Mouse (Mus musculus): ENCODE results near the gene Gsdma2. TPM values are rescaled to one million over a fixed set of nuclear protein-coding genes. Genes with fewer than 3 reads are reported as not detected.

Gene Gsdma2
- total RNA-seq, 2 experiments from 2014 or later = 0.89 to 1.1 TPM

DNA sequence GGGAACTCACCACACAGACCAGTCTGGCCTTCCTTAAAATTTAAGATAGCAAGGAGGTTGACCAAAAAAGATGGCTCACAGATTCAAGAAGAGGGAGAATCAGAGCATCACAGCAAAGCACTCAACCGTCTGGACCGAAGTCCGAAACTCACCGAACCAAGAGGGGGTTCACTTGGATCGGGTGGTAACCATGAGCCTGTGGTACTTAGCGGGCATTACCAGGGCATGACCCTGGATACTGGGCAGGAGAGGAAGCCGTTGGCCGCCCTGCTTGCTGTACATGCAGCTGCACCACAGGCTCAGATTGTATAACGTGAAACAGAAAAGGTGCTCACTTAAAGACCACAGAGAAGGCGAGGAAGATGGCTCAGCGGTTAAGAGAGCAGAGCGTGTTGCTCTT lies 50.7 kb downstream of the Gsdma2 start:
- no peak for DNase-seq (ENCODE audit: low spot score in 2 of 2)

DNA sequence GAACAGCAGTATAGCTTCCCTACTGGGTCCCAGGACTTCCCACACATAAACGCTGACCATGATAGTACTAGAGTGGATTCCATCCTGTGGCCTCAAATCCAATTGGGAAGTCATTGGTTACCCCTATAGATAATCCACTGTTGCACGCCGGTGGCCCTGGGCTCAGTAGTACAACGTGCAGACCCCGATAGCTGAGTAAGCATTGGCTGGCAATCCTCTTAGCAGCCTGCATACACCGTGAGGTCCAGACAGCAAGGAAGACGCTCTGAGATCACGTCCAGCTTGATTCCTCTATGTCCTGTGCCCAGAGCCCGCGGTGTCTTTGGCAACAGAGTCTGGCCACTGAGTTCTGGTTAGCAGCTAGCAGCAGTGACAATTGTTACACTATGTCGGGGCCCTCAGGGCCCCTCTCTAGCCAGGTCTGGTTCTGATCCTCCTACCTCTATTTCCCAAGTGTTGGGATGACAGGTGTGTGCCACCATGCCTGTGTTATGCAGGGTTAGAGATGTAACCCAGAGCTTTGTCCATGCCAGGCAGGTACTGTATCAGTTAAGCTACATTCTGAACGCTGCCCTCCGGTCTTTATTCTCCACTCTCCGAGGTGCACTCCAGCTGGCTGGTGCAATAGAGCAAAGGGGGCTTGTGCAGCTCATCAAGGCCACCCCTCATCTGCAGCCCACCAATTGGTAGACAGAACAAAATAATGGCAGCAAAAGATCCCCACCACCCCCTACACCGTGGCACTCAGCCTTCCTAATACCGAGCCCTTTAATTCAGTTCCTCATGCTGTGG lies 52.5 kb downstream of the Gsdma2 start:
- DNase-seq (ENCODE audit: low spot score in 2 of 2) = no peak

DNA sequence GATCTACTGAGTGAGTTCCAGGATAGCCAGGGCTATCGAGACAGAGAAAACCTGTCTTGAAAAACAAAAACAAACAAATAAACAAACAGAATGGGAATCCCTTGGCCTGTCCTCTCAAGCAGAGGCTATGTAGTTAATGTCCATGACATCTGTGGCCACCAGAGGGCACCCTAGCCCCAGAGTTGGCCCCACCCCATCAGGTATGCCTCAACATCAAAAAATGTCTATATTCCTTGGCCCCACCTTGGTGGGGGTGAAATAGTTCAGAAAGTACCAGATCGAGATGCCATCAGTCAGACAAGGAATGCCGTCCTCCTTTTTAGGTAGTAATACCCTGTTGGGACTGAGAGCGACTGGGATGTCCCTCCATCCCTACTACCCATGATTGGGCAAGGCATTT lies 53.4 kb downstream of the Gsdma2 start:
- peak; percentile 77 to 84 for DNase-seq (ENCODE audit: low spot score in 2 of 2)

GRCm38 (mm10) chr11:98701213-98701670 lies 54.7 kb downstream of the Gsdma2 start, which contains the start of gene Csf3:
TSS of gene Csf3 (plus strand) at chr11:98701263.
- no peak for DNase-seq (ENCODE audit: low spot score in 2 of 2)

- no peak for DNase-seq (ENCODE audit: low spot score in 2 of 2)
Observed at GRCm38 (mm10) chr11:98702323-98702722, 55.8 kb downstream of the Gsdma2 start.

GRCm38 (mm10) chr11:98705021-98705420 lies 58.5 kb downstream of the Gsdma2 start:
- DNase-seq (ENCODE audit: low spot score in 2 of 2) = no peak

Other genes starting within 250 kb of the Gsdma2 start
- gene Pgap3, start 246.3 kb upstream of the Gsdma2 start, total RNA-seq (2021) = 1 to 10 TPM; 5.3 to 6.2 TPM
- 1 to 10 TPM; 2.5 to 3.4 TPM for gene Erbb2, start 234.3 kb upstream of the Gsdma2 start, total RNA-seq (2021)
- gene Mien1, start 207.8 kb upstream of the Gsdma2 start, total RNA-seq (2021) = 10 to 100 TPM; 89.5 to 94.5 TPM
- gene Grb7, start 200.4 kb upstream of the Gsdma2 start, total RNA-seq (2021) = under 1 TPM; 0.30 to 0.61 TPM
- under 1 TPM; 0.46 to 0.86 TPM for gene Ikzf3, start 100.7 kb upstream of the Gsdma2 start, total RNA-seq (2021)
- gene Zpbp2, start 95.7 kb upstream of the Gsdma2 start, total RNA-seq (2021) = under 1 TPM; 0.22 to 0.43 TPM
- gene Ormdl3, start 59.4 kb upstream of the Gsdma2 start, total RNA-seq (2021) = 100 to 1,000 TPM; 118 to 184 TPM
- gene Lrrc3c, start 48.5 kb upstream of the Gsdma2 start, total RNA-seq (2021) = not detected
- 10 to 100 TPM; 10.4 to 11.6 TPM for gene Gm12355, start 21.1 kb upstream of the Gsdma2 start, total RNA-seq (2021)
- 10 to 100 TPM; 15.6 to 19.6 TPM for gene Gsdma3, start 20.4 kb upstream of the Gsdma2 start, total RNA-seq (2021)
- gene Gsdma, start 17.6 kb downstream of the Gsdma2 start, total RNA-seq (2021) = not detected
- 100 to 1,000 TPM; 114 to 118 TPM for gene Psmd3, start 35.8 kb downstream of the Gsdma2 start, total RNA-seq (2021)
- gene Csf3, start 54.5 kb downstream of the Gsdma2 start, total RNA-seq (2021) = not detected
- gene Med24, start 82.7 kb downstream of the Gsdma2 start, total RNA-seq (2021) = 10 to 100 TPM; 46.1 to 49.2 TPM
- gene Thra, start 93.9 kb downstream of the Gsdma2 start, total RNA-seq (2021) = 10 to 100 TPM; 90.2 to 91.0 TPM
- 100 to 1,000 TPM; 226 to 232 TPM for gene Nr1d1, start 128.6 kb downstream of the Gsdma2 start, total RNA-seq (2021)
- 10 to 100 TPM; 82.3 to 97.4 TPM for gene Msl1, start 148.8 kb downstream of the Gsdma2 start, total RNA-seq (2021)
- 10 to 100 TPM; 36.8 to 41.9 TPM for gene Casc3, start 158.1 kb downstream of the Gsdma2 start, total RNA-seq (2021)
- under 1 TPM; 0.36 to 0.58 TPM for gene Rapgefl1, start 190.0 kb downstream of the Gsdma2 start, total RNA-seq (2021)
- gene Wipf2, start 216.9 kb downstream of the Gsdma2 start, total RNA-seq (2021) = 10 to 100 TPM; 20.0 to 22.2 TPM